Mouse (Mus musculus): ENCODE results near the gene G430095P16Rik. TPM values are rescaled to one million over a fixed set of nuclear protein-coding genes. Genes with fewer than 3 reads are reported as not detected.

The G430095P16Rik gene
- polyA plus RNA-seq, 1 experiment from 2014 or later: 2.8 TPM

GRCm38 (mm10) chr8:84771000-84771687, 48.3 kb downstream of the G430095P16Rik start:
- H3K9me3 ChIP-seq (ENCODE audit: low read length): no peaks in the 10 kb centered on the region
- H3K9ac ChIP-seq (replicated peaks; ENCODE audit: low read length): no peak overlapping the region
- H3K27me3 ChIP-seq (ENCODE audit: insufficient read depth, low read length): peaks cover 89% of the 10 kb centered on the region
- peak overlapping the region; percentile 7; the same call in 1 of the 2 replicates for H3K4me3 ChIP-seq (ENCODE audit: low read length)
- H3K4me2 ChIP-seq (replicated peaks; ENCODE audit: low read depth, low read length): 0 out of 2 replicates have a peak overlapping the region, but pooled peaks have one; percentile 1
- H3K27ac ChIP-seq (ENCODE audit: low read length): peak overlapping the region; percentile 19; the same call in 1 of the 2 replicates
- no peak for ATAC-seq (ENCODE audit: low FRiP score, low TSS enrichment)
- peaks cover 50% of the 10 kb centered on the region for H3K4me1 ChIP-seq (ENCODE audit: insufficient read depth, low read length)
- H3K36me3 ChIP-seq (ENCODE audit: insufficient read depth, low read length): no peaks in the 10 kb centered on the region
- WGBS: 38% methylated on average over 5 of the region's 5 CpGs

- WGBS: 12% methylated on average over 34 of the region's 34 CpGs
- peak overlapping the region; percentile 52 for H3K4me2 ChIP-seq (replicated peaks; ENCODE audit: low read depth, low read length)
- no peak overlapping the region for H3K27ac ChIP-seq (ENCODE audit: low read length)
- ATAC-seq (ENCODE audit: low FRiP score, low TSS enrichment): no peak
- peaks cover 92% of the 10 kb centered on the region for H3K27me3 ChIP-seq (ENCODE audit: insufficient read depth, low read length)
- 0 out of 2 replicates have a peak overlapping the region, but pooled peaks have one; percentile 12 for H3K4me3 ChIP-seq (ENCODE audit: low read length)
- no peaks in the 10 kb centered on the region for H3K36me3 ChIP-seq (ENCODE audit: insufficient read depth, low read length)
- peaks cover 47% of the 10 kb centered on the region for H3K4me1 ChIP-seq (ENCODE audit: insufficient read depth, low read length)
- peak overlapping the region; percentile 44 for H3K9ac ChIP-seq (replicated peaks; ENCODE audit: low read length)
- no peaks in the 10 kb centered on the region for H3K9me3 ChIP-seq (ENCODE audit: low read length)
Observed at GRCm38 (mm10) chr8:84771941-84772378, 49.2 kb downstream of the G430095P16Rik start.

- Histone ChIP-seq H3K36me3 (ENCODE audit: insufficient read depth, low read length) (no peaks in the 10 kb centered on the region), H3K9ac (replicated peaks; ENCODE audit: low read length) (no peak overlapping the region), H3K27ac (ENCODE audit: low read length) (no peak overlapping the region), H3K4me3 (ENCODE audit: low read length) (peak overlapping the region; percentile 13; the same call in 1 of the 2 replicates), H3K27me3 (ENCODE audit: insufficient read depth, low read length) (peaks cover 94% of the 10 kb centered on the region), H3K9me3 (ENCODE audit: low read length) (no peaks in the 10 kb centered on the region), H3K4me1 (ENCODE audit: insufficient read depth, low read length) (peaks cover 47% of the 10 kb centered on the region), H3K4me2 (replicated peaks; ENCODE audit: low read depth, low read length) (peak overlapping the region; percentile 52)
- no peak for ATAC-seq (ENCODE audit: low FRiP score, low TSS enrichment)
- 7% methylated on average over 2 of the region's 3 CpGs for WGBS
Observed at GRCm38 (mm10) chr8:84772628-84773027, 49.8 kb downstream of the G430095P16Rik start.

- H3K9ac ChIP-seq (replicated peaks; ENCODE audit: low read length): peak overlapping the region; percentile 36
Observed at GRCm38 (mm10) chr8:84773304-84773703, 50.5 kb downstream of the G430095P16Rik start.

GRCm38 (mm10) chr8:84773833-84774232, 51.0 kb downstream of the G430095P16Rik start:
- peak; percentile 80 for ATAC-seq (ENCODE audit: low FRiP score, low TSS enrichment)
- H3K4me2 ChIP-seq (replicated peaks; ENCODE audit: low read depth, low read length): peak overlapping the region; percentile 52
- WGBS: 2% methylated on average over 14 of the region's 19 CpGs
- peak overlapping the region; percentile 60; the same call in 1 of the 2 replicates for H3K27ac ChIP-seq (ENCODE audit: low read length)
- no peaks in the 10 kb centered on the region for H3K9me3 ChIP-seq (ENCODE audit: low read length)
- peak overlapping the region; percentile 33 for H3K4me3 ChIP-seq (ENCODE audit: low read length)
- H3K36me3 ChIP-seq (ENCODE audit: insufficient read depth, low read length): no peaks in the 10 kb centered on the region
- peaks cover 96% of the 10 kb centered on the region for H3K27me3 ChIP-seq (ENCODE audit: insufficient read depth, low read length)
- H3K9ac ChIP-seq (replicated peaks; ENCODE audit: low read length): peak overlapping the region; percentile 36
- peaks cover 47% of the 10 kb centered on the region for H3K4me1 ChIP-seq (ENCODE audit: insufficient read depth, low read length)

More at GRCm38 (mm10) chr8:84773304-84773703, 50.5 kb downstream of the G430095P16Rik start:
- Histone ChIP-seq H3K4me2 (replicated peaks; ENCODE audit: low read depth, low read length) (peak overlapping the region; percentile 52), H3K4me1 (ENCODE audit: insufficient read depth, low read length) (peaks cover 47% of the 10 kb centered on the region), H3K9me3 (ENCODE audit: low read length) (no peaks in the 10 kb centered on the region), H3K36me3 (ENCODE audit: insufficient read depth, low read length) (no peaks in the 10 kb centered on the region), H3K27ac (ENCODE audit: low read length) (peak overlapping the region; percentile 60; the same call in 1 of the 2 replicates), H3K27me3 (ENCODE audit: insufficient read depth, low read length) (peaks cover 96% of the 10 kb centered on the region), H3K4me3 (ENCODE audit: low read length) (peak overlapping the region; percentile 33)
- ATAC-seq (ENCODE audit: low FRiP score, low TSS enrichment): no peak
- 1% methylated on average over 9 of the region's 9 CpGs for WGBS

GRCm38 (mm10) chr8:84774473-84774911, 51.7 kb downstream of the G430095P16Rik start:
- H3K27ac ChIP-seq (ENCODE audit: low read length): peak overlapping the region; percentile 81
- peaks cover 47% of the 10 kb centered on the region for H3K4me1 ChIP-seq (ENCODE audit: insufficient read depth, low read length)
- peaks cover 96% of the 10 kb centered on the region for H3K27me3 ChIP-seq (ENCODE audit: insufficient read depth, low read length)
- peak overlapping the region; percentile 22 for H3K4me3 ChIP-seq (ENCODE audit: low read length)
- H3K9me3 ChIP-seq (ENCODE audit: low read length): no peaks in the 10 kb centered on the region
- H3K4me2 ChIP-seq (replicated peaks; ENCODE audit: low read depth, low read length): peak overlapping the region; percentile 52
- H3K36me3 ChIP-seq (ENCODE audit: insufficient read depth, low read length): no peaks in the 10 kb centered on the region
- 2% methylated on average over 10 of the region's 10 CpGs for WGBS
- H3K9ac ChIP-seq (replicated peaks; ENCODE audit: low read length): peak overlapping the region; percentile 29; the same call in 1 of the 2 replicates
- peak; percentile 36 for ATAC-seq (ENCODE audit: low FRiP score, low TSS enrichment)

- H3K4me2 ChIP-seq (replicated peaks; ENCODE audit: low read depth, low read length): peak overlapping the region; percentile 52; the same call in 1 of the 2 replicates
- no peak overlapping the region for H3K4me3 ChIP-seq (ENCODE audit: low read length)
- H3K27me3 ChIP-seq (ENCODE audit: insufficient read depth, low read length): peaks cover 96% of the 10 kb centered on the region
- WGBS: 14% methylated on average over 13 of the region's 13 CpGs
- H3K27ac ChIP-seq (ENCODE audit: low read length): peak overlapping the region; percentile 84
- no peaks in the 10 kb centered on the region for H3K36me3 ChIP-seq (ENCODE audit: insufficient read depth, low read length)
- peak overlapping the region; percentile 44; the same call in 1 of the 2 replicates for H3K9ac ChIP-seq (replicated peaks; ENCODE audit: low read length)
- H3K9me3 ChIP-seq (ENCODE audit: low read length): no peaks in the 10 kb centered on the region
- ATAC-seq (ENCODE audit: low FRiP score, low TSS enrichment): peak; percentile 40; the same call in 1 of the 2 replicates
- peaks cover 44% of the 10 kb centered on the region for H3K4me1 ChIP-seq (ENCODE audit: insufficient read depth, low read length)
Observed at GRCm38 (mm10) chr8:84775105-84775591, 52.3 kb downstream of the G430095P16Rik start.

GRCm38 (mm10) chr8:84775621-84776113, 52.9 kb downstream of the G430095P16Rik start:
- Histone ChIP-seq H3K27ac (ENCODE audit: low read length) (no peak overlapping the region), H3K4me2 (replicated peaks; ENCODE audit: low read depth, low read length) (no peak overlapping the region), H3K4me3 (ENCODE audit: low read length) (no peak overlapping the region), H3K36me3 (ENCODE audit: insufficient read depth, low read length) (no peaks in the 10 kb centered on the region), H3K9ac (replicated peaks; ENCODE audit: low read length) (no peak overlapping the region), H3K4me1 (ENCODE audit: insufficient read depth, low read length) (peaks cover 40% of the 10 kb centered on the region), H3K27me3 (ENCODE audit: insufficient read depth, low read length) (peaks cover 95% of the 10 kb centered on the region), H3K9me3 (ENCODE audit: low read length) (no peaks in the 10 kb centered on the region)
- 15% methylated on average over 7 of the region's 7 CpGs for WGBS
- no peak for ATAC-seq (ENCODE audit: low FRiP score, low TSS enrichment)
